Mouse (Mus musculus) left cerebral cortex, adult 18-20 months (tissue): ENCODE measurements around the gene Ube4b. TPM values are rescaled to one million over a fixed set of nuclear protein-coding genes. Genes with fewer than 3 reads are reported as not detected.
"Not testable (repeated sequence)": the region's sequence is repeated elsewhere in the genome, so short reads cannot be mapped to it uniquely, and the experiment has no call there.

Experiments
- DNase-seq, 2 experiments: peaks; one replicate each; pipeline ENCODE4 v3.0.0; 2021 to 2022; ENCODE audit warnings: low spot score in 2 of 2, mixed read lengths in 1 of 2
- long read RNA-seq, 2 experiments: library from polyadenylated mRNA; stranded (forward); transcript quantifications; one replicate each; pipeline ENCODE4 v2.0.0; 2021
- total RNA-seq, 2 experiments: library from RNA; stranded (reverse); gene quantifications; 2 replicates each; pipeline ENCODE4 v1.2.3; 2021

Gene Ube4b
- 100 to 1,000 TPM; 101 to 106 TPM for total RNA-seq
- long read RNA-seq, experiment 1, full-length matches to known transcripts: 29 of 45 reads
- long read RNA-seq, experiment 1, partial matches to known transcripts: 10 of 45 reads
- long read RNA-seq, experiment 1, other reads (novel, unspliced or antisense): 6 of 45 reads
- long read RNA-seq, experiment 2, full-length matches to known transcripts: 10 of 17 reads
- long read RNA-seq, experiment 2, partial matches to known transcripts: 4 of 17 reads
- long read RNA-seq, experiment 2, other reads (novel, unspliced or antisense): 3 of 17 reads

GRCm38 (mm10) chr4:149426325-149427199 is at the start of gene Ube4b:
Gene Ube4b, minus strand, starts transcription at chr4:149426749.
- peak; percentile 93 to 98 for DNase-seq

- no peak for DNase-seq
Observed at GRCm38 (mm10) chr4:149475096-149475495, 48.5 kb upstream of the Ube4b start.

- DNase-seq: no peak
Observed at GRCm38 (mm10) chr4:149469557-149469956, 43.0 kb upstream of the Ube4b start.

- no peak for DNase-seq
Observed at GRCm38 (mm10) chr4:149463435-149463950, 36.9 kb upstream of the Ube4b start.

GRCm38 (mm10) chr4:149462305-149462971 is 35.9 kb upstream of the Ube4b start:
- no peak for DNase-seq

GRCm38 (mm10) chr4:149461579-149462304 is 35.2 kb upstream of the Ube4b start:
- no peak for DNase-seq

- DNase-seq: not testable (repeated sequence)
Observed at GRCm38 (mm10) chr4:149460475-149460874, 33.9 kb upstream of the Ube4b start.

- DNase-seq: no peak
Observed at GRCm38 (mm10) chr4:149459425-149459824, 32.9 kb upstream of the Ube4b start.

- DNase-seq: no peak
Observed at GRCm38 (mm10) chr4:149458526-149458925, 32.0 kb upstream of the Ube4b start.

GRCm38 (mm10) chr4:149457831-149458430 is 31.4 kb upstream of the Ube4b start:
- DNase-seq: no peak

GRCm38 (mm10) chr4:149457163-149457562 is 30.6 kb upstream of the Ube4b start:
- DNase-seq: not testable (repeated sequence)

GRCm38 (mm10) chr4:149454879-149455278 is 28.3 kb upstream of the Ube4b start, which contains the start of gene Rbp7:
Gene Rbp7, minus strand, starts transcription at chr4:149454978.
- DNase-seq: no peak

- DNase-seq: no peak
Observed at GRCm38 (mm10) chr4:149454263-149454662, 27.7 kb upstream of the Ube4b start.

GRCm38 (mm10) chr4:149453656-149454055 is 27.1 kb upstream of the Ube4b start:
- peak in 1 of 2 experiments; percentile 11 for DNase-seq

- DNase-seq: no peak
Observed at GRCm38 (mm10) chr4:149450636-149451035, 24.1 kb upstream of the Ube4b start.

- DNase-seq: no peak
Observed at GRCm38 (mm10) chr4:149446309-149446708, 19.8 kb upstream of the Ube4b start.

- peak in 1 of 2 experiments; percentile 21 for DNase-seq
Observed at GRCm38 (mm10) chr4:149445868-149446267, 19.3 kb upstream of the Ube4b start.

GRCm38 (mm10) chr4:149444964-149445701 is 18.6 kb upstream of the Ube4b start:
- peak; percentile 81 to 88 for DNase-seq

- no peak for DNase-seq
Observed at GRCm38 (mm10) chr4:149444465-149444864, 17.9 kb upstream of the Ube4b start.
